Mouse (Mus musculus) layer of hippocampus, adult 2 months (tissue): ENCODE results near the gene Casp6. TPM values are rescaled to one million over a fixed set of nuclear protein-coding genes. Genes with fewer than 3 reads are reported as not detected.

Experiments
- DNase-seq, 2 experiments: peaks; one replicate each; pipeline ENCODE4 v3.0.0; 2022; ENCODE audit warnings: low spot score in 2 of 2
- H3K27ac ChIP-seq: fragments of 200-600 bp; 2 replicates; pipeline ENCODE4 v1.8.1; 2022
- H3K4me3 ChIP-seq: fragments of 200-600 bp; 2 replicates; pipeline ENCODE4 v1.8.1; 2022; ENCODE audit warnings: mild to moderate bottlenecking
- CTCF ChIP-seq: fragments of 200-600 bp; conservative IDR thresholded peaks from 2 replicates; pipeline ENCODE4 v1.8.1; 2022; ENCODE audit warnings: antibody characterized with exemption, mild to moderate bottlenecking, moderate library complexity
- long read RNA-seq, 2 experiments: library from polyadenylated mRNA; stranded (forward); transcript quantifications; one replicate each; pipeline ENCODE4 v2.0.0; 2021; ENCODE audit warnings: borderline mapping rate in 2 of 2
- total RNA-seq, 2 experiments: library from RNA; stranded (reverse); gene quantifications; 2 replicates each; pipeline ENCODE4 v1.2.3; 2021

The Casp6 gene
- total RNA-seq = 1 to 10 TPM; 5.1 to 9.0 TPM
- long read RNA-seq, experiment 1, partial matches to known transcripts = 1 of 5 reads
- long read RNA-seq, experiment 1, other reads (novel, unspliced or antisense) = 0 of 5 reads
- long read RNA-seq, experiment 2, partial matches to known transcripts = 0 of 5 reads
- long read RNA-seq, experiment 2, other reads (novel, unspliced or antisense) = 1 of 5 reads

GRCm38 (mm10) chr3:129901271-129901809, at the start of gene Casp6:
Gene Casp6, plus strand, starts transcription at chr3:129901425.
- peak within 1 kb of the TSS; percentile 56 for H3K27ac ChIP-seq
- peak within 1 kb of the TSS; percentile 71 for H3K4me3 ChIP-seq
- peak; percentile 49 to 66 for DNase-seq
- TF ChIP-seq CTCF = no peak

- no peak for DNase-seq
- H3K4me3 ChIP-seq = no peak overlapping the region
- H3K27ac ChIP-seq = no peak overlapping the region
- no peak for TF ChIP-seq CTCF
Measured at GRCm38 (mm10) chr3:129862592-129862991, 38.6 kb upstream of the Casp6 start.

GRCm38 (mm10) chr3:129863698-129864097, 37.5 kb upstream of the Casp6 start:
- DNase-seq = peak in 1 of 2 experiments; percentile 39
- Histone ChIP-seq H3K27ac (no peak overlapping the region), H3K4me3 (no peak overlapping the region)
- peak; percentile 79 for TF ChIP-seq CTCF

- Histone ChIP-seq H3K4me3 (no peak overlapping the region), H3K27ac (no peak overlapping the region)
- DNase-seq = no peak
- no peak for TF ChIP-seq CTCF
Measured at GRCm38 (mm10) chr3:129877327-129877726, 23.9 kb upstream of the Casp6 start.

- DNase-seq = peak; percentile 91 to 95
- peak; percentile 41 for TF ChIP-seq CTCF
- Histone ChIP-seq H3K4me3 (peak within 1 kb of the TSS; percentile 82), H3K27ac (peak within 1 kb of the TSS; percentile 91)
Measured at GRCm38 (mm10) chr3:129878405-129879021, 22.7 kb upstream of the Casp6 start, which contains the start of gene Pla2g12a. Gene Pla2g12a, plus strand, starts transcription at chr3:129878606.

- no peak for DNase-seq
- Histone ChIP-seq H3K27ac (peak overlapping the region; percentile 91; the same call in 1 of the 2 replicates), H3K4me3 (peak overlapping the region; percentile 82)
- TF ChIP-seq CTCF = no peak
Measured at GRCm38 (mm10) chr3:129879131-129879757, 22.0 kb upstream of the Casp6 start.

GRCm38 (mm10) chr3:129879913-129880312, 21.3 kb upstream of the Casp6 start:
- no peak overlapping the region for H3K4me3 ChIP-seq
- no peak for DNase-seq
- no peak overlapping the region for H3K27ac ChIP-seq
- no peak for TF ChIP-seq CTCF

- no peak for DNase-seq
- no peak for TF ChIP-seq CTCF
- Histone ChIP-seq H3K27ac (no peak overlapping the region), H3K4me3 (no peak overlapping the region)
Measured at GRCm38 (mm10) chr3:129880925-129881593, 20.2 kb upstream of the Casp6 start.

- DNase-seq = no peak
- no peak overlapping the region for H3K4me3 ChIP-seq
- no peak overlapping the region for H3K27ac ChIP-seq
- TF ChIP-seq CTCF = no peak
Measured at GRCm38 (mm10) chr3:129885577-129885976, 15.6 kb upstream of the Casp6 start.

- no peak for TF ChIP-seq CTCF
- H3K4me3 ChIP-seq = no peak overlapping the region
- DNase-seq = no peak
- no peak overlapping the region for H3K27ac ChIP-seq
Measured at GRCm38 (mm10) chr3:129886430-129886829, 14.8 kb upstream of the Casp6 start.

- no peak overlapping the region for H3K27ac ChIP-seq
- DNase-seq = no peak
- TF ChIP-seq CTCF = no peak
- H3K4me3 ChIP-seq = no peak overlapping the region
Measured at GRCm38 (mm10) chr3:129887779-129888517, 13.3 kb upstream of the Casp6 start.

- H3K4me3 ChIP-seq = no peak overlapping the region
- no peak for DNase-seq
- no peak overlapping the region for H3K27ac ChIP-seq
- no peak for TF ChIP-seq CTCF
Measured at GRCm38 (mm10) chr3:129892003-129892402, 9.2 kb upstream of the Casp6 start.
